Mouse (Mus musculus): Measurements from ENCODE around the gene Tnxb. TPM values are rescaled to one million over a fixed set of nuclear protein-coding genes. Genes with fewer than 3 reads are reported as not detected.

Tnxb gene
- total RNA-seq, 2 experiments from 2014 or later, result 1.5 to 2.0 TPM

Other genes with a start within 250 kb of the Tnxb start
- gene Btnl4, start 193.2 kb upstream of the Tnxb start, total RNA-seq (2021), result not detected
- not detected for gene Btnl6, start 153.2 kb upstream of the Tnxb start, total RNA-seq (2021)
- gene Notch4, start 106.3 kb upstream of the Tnxb start, total RNA-seq (2021), result 10 to 100 TPM; 11.3 to 16.1 TPM
- gene Gpsm3, start 80.7 kb upstream of the Tnxb start, total RNA-seq (2021), result 1 to 10 TPM; 2.6 to 2.9 TPM
- gene Pbx2, start 79.3 kb upstream of the Tnxb start, total RNA-seq (2021), result 10 to 100 TPM; 53.2 to 58.4 TPM
- gene Ager, start 72.7 kb upstream of the Tnxb start, total RNA-seq (2021), result under 1 TPM; 0.30 to 0.75 TPM
- 10 to 100 TPM; 66.9 to 72.0 TPM for gene Rnf5, start 66.8 kb upstream of the Tnxb start, total RNA-seq (2021)
- 100 to 1,000 TPM; 161 to 177 TPM for gene Agpat1, start 66.3 kb upstream of the Tnxb start, total RNA-seq (2021)
- 1 to 10 TPM; 2.7 to 3.3 TPM for gene Egfl8, start 54.6 kb upstream of the Tnxb start, total RNA-seq (2021)
- gene Ppt2, start 42.0 kb upstream of the Tnxb start, total RNA-seq (2021), result 10 to 100 TPM; 37.2 to 47.1 TPM
- gene Prrt1, start 41.0 kb upstream of the Tnxb start, total RNA-seq (2021), result 100 to 1,000 TPM; 148 to 168 TPM
- gene Fkbpl, start 25.8 kb upstream of the Tnxb start, total RNA-seq (2021), result 10 to 100 TPM; 12.3 to 14.1 TPM
- gene Atf6b, start 23.4 kb upstream of the Tnxb start, total RNA-seq (2021), result 10 to 100 TPM; 63.9 to 66.4 TPM
- gene C4b, start 73.3 kb downstream of the Tnxb start, total RNA-seq (2021), result 10 to 100 TPM in 1 of 2 experiments, 1 to 10 TPM in 1; 8.3 to 11.4 TPM
- gene Cyp21a1, start 134.0 kb downstream of the Tnxb start, total RNA-seq (2021), result not detected
- gene Stk19, start 166.4 kb downstream of the Tnxb start, total RNA-seq (2021), result 10 to 100 TPM; 50.2 to 58.6 TPM
- 10 to 100 TPM; 39.4 to 45.4 TPM for gene Dxo, start 166.5 kb downstream of the Tnxb start, total RNA-seq (2021)
- gene Skiv2l, start 179.7 kb downstream of the Tnxb start, total RNA-seq (2021), result 10 to 100 TPM; 58.5 to 72.2 TPM
- 10 to 100 TPM; 35.5 to 36.6 TPM for gene Nelfe, start 179.9 kb downstream of the Tnxb start, total RNA-seq (2021)
- gene Cfb, start 192.0 kb downstream of the Tnxb start, total RNA-seq (2021), result under 1 TPM in 1 of 2 experiments, not detected in 1; 0.63 TPM
- 1 to 10 TPM; 6.5 to 8.6 TPM for gene Zbtb12, start 208.9 kb downstream of the Tnxb start, total RNA-seq (2021)
- gene Gm20547, start 211.5 kb downstream of the Tnxb start, total RNA-seq (2021), result not detected
- gene C2, start 227.7 kb downstream of the Tnxb start, total RNA-seq (2021), result 1 to 10 TPM; 2.4 to 2.5 TPM
- gene Ehmt2, start 227.9 kb downstream of the Tnxb start, total RNA-seq (2021), result 100 to 1,000 TPM; 162 to 194 TPM
- gene Slc44a4, start 243.9 kb downstream of the Tnxb start, total RNA-seq (2021), result under 1 TPM; 0.23 to 0.69 TPM